Mouse (Mus musculus): ENCODE results near the gene Camk2d.

The Camk2d gene

DNA sequence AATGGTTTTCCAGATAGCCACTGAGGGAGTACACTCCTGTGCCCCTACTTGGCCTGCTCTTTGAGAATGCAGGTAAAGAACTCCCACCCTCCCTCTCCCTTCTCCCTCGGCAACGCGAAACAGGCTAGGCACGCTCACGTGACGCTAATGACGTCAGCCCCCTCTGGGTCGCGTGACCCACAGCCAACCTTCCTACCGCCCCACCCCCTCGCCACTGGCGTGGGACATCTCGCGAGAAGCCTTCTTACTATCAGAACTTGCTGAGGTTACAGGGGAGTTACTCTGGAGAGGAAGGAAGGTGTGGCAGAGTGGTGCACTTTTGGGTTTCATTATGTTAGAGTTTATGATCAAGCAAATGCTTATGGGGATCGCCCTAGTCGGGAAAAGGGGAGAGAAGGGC lies at the start of gene Camk2d:
Gene Camk2d, plus strand, starts transcription at position 217 of the 400 bp plus-strand sequence.
- peak; percentile 97 to 99 for DNase-seq

DNA sequence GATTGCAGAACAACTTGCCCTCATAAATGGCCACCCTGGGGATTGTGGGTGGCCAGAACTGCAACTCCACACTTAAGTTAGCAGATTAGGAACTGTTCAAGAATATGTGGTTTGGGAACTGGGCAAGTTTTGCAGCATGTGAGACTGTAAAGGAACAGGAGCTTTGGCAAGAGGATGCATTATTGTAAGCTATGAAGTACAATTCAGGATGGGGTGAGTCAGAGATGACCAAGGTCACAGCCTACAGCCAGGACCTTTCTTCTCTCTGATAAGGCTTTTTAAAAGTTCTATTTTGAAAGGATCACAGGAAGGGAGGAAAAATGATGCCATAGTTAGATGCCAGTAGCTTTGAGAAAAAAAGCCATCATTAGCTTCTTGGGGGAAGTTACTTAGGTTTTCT lies 48.2 kb upstream of the Camk2d start:
- no peak for DNase-seq

DNA sequence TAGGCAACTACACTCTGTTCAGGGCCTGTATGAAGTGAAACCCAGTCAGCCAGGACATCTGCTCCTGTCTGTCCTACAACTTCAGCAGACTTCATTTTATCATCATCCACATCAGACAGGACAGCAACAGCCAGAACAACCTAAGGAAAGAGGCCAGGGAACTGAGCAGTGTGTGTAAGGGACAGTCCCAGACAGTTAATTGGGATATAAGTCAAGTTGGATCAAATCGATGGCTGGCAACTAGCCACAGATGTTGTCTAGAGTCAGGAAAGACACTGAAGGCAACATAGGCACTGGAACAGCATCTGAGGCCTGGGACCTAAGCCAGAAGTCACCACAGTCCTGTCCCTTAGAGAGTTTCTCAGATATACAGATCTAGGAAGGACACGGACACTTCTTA lies 32.5 kb upstream of the Camk2d start:
- DNase-seq: no peak

DNA sequence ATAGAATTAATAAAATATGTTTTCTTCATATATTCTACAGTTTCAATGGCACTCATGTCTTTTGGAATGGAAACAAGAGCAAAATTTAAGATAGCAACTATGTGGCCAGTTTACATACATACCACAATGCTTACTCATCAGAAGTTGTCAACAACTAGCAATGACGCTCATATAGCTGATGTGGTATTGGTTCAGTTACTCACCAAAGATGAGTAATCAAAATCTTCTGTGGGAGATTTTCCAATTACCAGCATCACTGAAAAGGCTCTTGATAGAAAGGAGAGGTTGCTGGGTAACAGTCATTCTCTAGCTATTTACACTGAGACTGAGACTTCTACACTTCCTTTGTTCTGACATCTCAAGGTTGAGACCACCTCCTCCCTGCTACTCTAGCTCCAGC lies 25.5 kb upstream of the Camk2d start:
- DNase-seq: no peak

DNA sequence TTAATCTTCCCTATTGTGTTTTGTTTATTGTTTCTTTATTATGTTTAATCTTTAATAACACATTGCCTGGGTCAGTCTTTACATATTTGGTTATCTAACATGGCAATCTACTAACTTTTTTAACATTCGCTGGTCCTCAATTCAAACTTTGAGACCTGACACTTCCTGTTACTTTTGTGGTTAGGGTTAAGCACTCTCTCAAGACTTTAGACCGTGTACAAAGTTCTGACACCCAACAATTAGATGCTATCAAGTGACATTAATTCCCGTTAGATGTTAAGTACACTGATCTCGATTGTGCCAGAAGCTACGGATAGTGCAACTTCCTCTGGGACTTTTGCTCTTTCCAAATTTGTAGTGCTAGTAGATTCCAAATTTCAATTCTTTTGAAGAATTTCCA lies 23.2 kb upstream of the Camk2d start:
- no peak for DNase-seq

DNA sequence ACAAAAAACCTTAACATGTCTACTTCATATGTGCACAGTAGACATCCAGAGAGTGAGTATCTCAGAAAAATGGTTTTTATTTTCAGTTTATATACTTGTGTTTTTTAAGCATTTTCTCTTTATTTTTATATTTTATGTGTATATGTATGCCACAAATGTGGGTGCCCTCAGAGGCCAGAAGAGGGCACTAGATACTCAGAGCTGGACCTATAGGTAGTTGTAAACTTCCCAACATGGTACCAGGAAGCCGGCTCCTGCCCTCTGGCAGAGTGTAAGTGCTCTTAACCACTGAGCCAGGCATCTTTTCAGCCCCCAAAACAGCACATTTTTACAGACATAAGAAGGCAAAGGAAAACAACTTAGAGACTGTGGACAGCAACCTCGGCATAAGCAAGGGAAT lies 20.2 kb upstream of the Camk2d start:
- no peak for DNase-seq

DNA sequence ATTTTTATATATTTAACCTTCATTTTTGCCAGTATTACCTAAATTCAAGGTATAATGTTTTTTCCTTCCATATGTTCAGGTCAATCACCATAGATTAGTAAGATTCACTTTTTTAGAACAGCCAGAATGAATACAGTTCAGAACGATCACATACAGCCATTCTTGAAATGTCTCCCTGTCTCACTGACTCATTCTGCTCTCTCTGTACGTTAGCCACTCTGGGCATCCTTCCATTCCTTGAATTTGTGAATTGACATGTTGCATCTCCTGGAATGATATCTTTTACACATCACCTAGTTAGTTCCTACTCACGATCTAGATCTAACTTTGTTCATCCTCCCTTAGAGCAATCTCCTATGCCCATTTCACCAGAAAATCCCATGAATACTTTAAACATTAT lies 10.0 kb upstream of the Camk2d start:
- DNase-seq: no peak

DNA sequence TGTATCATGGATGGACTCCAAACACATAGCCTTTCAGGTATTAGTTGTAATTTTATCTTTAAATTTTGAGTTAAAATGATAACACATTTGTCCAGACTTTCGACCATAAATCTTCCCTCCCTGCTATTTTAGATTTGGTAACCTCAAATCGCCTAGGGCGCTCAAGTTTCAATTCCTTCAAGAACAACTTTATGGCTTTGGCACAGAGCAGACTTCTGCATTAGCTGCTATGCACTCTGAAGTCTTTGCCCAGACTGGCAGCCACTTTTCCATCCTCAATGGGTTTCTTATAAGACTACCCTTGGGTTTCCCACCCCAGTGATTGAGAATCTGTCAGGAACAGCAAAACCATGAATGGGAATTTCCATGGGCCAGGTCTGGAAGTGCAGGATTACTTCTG lies 8.6 kb upstream of the Camk2d start:
- no peak for DNase-seq

DNA sequence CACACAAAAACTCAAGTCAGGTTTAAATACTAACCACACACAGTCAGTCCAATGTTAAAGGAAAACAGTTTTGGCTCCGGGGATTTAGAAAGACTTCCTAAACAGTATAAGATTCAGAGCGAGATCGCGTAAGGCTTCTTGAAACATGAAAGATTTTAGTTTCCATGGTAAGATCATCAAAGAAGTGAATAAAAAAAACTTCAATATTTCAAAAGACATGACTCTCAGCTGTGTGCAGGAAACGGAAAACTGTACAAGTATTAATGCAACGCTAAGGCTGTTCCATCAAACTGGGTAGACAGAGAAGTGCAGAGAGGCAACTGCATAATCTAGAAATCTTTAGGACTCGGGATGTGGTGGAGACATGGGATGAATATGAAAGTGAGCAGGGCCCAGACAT lies 6.5 kb upstream of the Camk2d start:
- no peak for DNase-seq

DNA sequence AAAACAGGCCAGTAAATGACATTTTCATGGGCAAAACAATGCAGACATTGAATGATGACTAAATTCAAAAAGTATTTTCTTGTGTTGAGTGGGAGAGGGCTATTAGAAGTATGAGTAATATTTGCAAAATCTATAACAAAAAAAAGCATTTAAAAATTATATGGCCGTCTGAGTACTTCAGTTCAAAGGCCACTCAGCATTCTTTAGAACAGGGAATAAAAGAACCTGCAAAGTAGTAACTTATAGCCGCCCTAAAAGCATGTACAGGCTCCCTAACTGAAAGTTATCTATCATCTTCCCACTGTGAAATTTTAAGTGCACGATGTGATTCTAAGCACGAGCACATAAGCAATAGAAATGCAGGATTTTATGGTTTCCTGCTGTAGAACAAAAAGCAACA lies 646 bp upstream of the Camk2d start:
- no peak for DNase-seq

DNA sequence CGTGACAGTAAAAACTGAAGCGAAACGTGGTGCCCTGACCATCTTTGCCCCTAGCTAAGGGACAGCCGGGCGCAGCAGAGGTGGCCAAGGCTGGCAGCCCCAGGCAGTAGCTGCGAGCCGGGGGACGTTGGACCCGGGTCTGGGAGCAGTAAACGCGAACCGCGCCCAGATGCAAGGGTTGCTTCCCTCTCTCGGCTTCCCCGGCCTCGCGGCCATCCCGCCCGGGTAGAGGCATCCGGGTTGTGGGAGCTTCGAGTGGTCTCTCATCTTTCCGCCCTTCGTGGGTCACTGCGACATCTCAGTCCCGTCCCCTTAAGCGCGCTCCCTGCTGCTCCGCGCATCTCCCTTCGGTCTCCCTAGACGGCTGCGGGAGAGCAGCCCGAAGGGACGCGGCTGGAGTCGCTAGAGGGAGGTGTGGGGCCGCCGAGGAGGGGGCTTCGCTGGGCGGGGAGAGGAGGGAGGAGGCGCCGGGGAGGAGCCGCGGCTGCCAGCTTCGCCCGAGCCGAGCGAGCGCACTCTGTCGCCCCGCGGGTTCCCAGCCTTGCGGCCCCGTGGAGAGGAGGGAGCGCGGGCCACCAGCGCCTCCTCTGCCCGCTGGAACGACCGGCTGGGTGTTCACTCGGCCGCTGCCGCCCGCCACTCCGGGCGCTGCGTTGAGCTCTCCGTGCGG lies 524 bp downstream of the Camk2d start:
- peak; percentile 83 to 87 for DNase-seq

DNA sequence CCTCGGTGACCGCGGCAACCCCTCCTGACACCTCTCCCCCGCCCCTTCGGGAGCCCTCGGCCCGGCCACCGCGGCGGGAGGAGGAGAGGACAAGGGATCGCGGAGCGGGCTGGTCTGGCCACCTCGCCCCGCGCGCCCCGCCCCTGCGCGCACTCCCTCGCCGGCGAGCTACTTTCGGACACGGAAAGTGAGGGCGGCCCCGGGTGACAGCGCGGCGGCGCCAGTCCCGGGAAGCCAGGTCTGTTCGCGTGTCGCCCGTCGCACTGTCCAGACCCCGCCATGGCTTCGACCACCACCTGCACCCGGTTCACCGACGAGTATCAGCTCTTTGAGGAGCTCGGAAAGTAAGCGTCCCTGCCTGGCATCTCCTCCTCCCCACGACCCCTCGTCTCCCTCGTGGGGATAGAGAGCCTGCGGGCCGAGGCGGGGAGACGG lies 1.1 kb downstream of the Camk2d start:
- peak; percentile 71 to 78 for DNase-seq

DNA sequence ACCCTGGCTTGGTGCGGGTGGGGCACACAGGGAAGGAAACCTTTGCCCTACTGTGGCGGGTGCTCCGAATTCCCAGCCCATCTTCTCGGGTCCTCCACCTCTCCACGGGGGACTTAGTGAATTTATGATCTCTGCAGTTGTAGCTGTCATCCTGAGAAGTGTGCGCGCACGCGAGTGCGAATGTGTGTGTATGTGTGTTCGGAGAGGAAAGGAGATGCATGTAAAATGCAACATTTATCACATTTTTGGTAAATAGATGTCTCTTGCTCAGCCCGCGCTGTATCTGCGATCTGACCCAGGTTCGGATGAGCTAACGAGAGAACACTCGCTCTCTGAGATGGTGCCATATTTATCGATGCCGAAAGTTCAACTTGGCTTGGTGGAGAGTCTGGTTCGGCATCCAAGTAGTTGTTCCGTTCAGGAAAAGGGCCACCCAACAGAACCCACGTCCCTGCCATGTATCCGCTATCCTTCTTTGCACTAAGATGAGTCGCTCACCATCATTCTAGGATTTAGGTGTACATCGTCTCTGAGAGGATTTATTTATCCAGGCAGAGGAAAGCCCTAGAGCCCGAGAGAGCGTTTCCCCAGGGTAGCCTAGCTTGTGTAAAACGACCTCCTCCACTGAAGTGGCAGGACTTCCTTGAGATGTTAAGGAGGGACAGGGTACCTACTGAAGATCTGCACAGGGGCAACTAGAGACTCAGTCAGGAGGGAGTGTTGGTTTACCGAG lies 1.7 kb downstream of the Camk2d start:
- no peak for DNase-seq

DNA sequence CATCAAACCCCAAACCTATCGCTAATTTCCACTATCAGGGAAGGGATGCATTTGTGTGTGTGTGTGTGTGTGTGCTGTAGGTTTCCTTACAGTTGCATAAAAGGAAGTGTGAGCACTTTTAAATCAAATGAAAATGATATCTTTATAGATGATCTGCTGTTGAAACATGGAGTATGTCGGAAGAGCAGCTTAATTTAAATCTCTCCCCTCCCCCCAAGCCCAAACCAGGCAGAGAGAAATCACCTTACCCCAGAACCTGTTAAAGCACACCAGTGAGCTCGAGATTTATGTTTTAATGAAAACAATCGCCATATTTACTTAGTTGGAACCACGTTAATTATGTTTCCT lies 2.2 kb downstream of the Camk2d start:
- DNase-seq: no peak

DNA sequence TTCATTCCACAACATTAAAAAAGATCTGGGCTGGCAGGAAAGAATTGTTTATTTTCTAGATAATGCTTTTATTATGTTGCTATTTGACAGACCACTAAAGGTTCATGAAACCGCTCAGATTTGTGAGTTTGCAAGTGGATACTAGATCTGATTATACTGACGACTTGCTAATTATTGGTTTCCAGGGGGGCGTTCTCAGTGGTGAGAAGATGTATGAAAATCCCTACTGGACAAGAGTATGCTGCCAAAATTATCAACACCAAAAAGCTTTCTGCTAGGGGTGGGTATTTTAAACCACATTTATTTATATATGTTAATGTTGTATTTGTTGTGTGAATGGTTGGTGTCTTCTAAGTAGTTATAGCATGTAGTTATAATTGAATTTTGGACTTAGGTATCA lies 2.8 kb downstream of the Camk2d start:
- DNase-seq: no peak

DNA sequence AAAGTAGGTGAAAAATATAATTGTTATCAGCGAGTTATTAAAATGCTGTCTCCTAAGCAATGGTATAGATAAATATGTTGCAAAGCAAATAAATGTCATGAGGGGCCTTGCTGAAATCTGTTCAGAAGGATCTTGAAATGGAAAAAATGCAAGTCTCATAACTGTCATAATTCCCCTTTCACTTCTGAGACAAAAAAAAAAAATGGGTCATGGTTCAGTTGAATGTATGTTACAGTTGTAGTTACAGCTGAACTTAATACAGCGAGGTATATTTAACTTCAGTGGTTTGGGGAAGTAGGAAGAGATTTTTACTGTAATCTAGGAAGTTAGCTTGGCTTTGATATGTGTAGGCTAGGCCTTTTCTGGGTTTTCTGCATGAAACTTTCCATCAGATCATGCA lies 3.2 kb downstream of the Camk2d start:
- DNase-seq: no peak

DNA sequence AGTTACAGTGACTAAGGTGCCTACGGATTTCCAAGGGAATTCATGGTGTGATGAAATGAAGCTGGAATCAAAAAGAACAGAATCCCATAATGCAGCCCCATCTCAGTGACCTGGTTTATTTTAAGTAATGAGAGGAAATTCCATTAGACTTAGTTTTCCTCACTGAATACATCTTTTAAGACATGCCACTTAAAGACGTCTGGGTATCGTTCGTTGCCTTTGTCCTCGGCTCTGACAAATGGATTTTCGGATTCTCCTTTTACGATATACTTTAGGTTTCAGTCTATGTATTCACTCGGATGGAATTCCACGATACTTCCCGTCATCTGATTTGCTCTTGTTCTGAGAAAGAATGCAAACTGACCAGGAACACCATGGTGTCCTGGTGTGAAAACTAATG lies 3.8 kb downstream of the Camk2d start:
- no peak for DNase-seq

DNA sequence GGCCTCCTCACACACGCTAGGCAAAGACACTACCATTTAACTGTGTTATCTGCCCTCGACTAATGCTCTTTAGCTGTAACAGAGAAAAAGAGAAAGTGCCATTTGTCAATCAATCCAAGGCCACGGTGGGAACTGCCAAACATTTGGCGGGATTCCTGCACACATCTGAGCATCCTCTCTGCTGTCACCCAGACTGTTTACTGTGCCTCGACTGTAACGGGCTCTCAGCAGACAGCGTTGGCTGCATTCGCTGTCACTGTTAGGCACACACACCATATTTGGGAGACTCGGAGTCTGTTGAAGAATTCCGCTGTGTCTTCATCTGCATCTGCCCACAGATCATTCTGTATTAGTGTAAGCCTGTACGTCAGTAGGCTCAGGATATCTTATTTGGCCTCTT lies 6.7 kb downstream of the Camk2d start:
- no peak for DNase-seq

DNA sequence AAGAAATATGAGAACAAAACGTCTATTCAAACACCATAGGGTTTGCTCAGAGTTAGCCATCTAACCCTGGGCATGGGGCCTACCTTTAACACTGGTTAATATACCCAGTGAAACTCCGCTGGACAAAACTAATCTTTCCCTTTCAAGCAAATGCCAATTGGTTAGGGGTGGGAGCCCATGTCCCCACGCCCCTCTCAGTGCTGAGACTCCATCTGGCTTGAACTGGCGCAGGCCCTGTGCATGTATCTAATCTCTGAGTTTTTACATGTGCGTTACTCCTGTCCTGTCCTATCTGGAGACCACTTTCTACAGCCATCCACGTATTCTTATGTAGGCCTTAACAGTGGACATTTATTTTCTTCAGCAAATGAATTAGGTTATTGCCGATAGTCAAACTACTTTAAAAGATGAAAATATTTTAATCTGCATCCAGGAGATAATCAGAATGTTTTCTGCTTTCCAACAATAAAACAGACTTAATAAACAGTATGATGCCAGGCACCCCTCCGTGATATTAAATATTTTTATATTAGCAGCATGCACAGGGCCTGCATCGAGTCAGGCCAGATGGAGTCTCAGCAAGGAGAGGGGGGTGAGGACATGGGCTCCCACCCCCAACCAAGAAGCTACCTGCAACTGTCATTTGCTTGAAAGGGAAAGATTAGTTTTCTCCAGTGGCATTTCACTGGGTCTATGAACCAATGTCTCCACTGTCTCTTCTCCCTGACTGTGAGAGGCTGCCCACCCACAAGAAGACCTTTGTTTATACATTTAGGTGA lies 8.7 kb downstream of the Camk2d start:
- DNase-seq: no peak

DNA sequence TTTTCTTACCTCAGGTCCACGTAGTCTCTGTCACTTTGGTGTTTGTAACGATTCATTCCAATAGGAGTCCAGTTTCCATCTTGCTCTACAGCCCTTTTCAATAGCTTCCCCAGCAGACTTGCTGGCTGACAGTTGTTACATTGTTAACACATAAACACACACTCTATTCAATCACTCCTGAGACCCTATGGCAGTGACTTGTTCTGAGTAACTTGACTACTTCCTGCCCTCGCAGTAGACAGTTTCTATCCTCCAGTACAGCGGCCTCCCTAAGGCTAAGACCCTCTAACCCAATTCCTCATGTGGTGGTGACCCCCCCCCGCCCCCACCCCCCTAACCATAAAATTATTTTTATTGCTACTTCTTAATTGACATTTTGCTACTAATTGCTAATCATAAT lies 13.2 kb downstream of the Camk2d start:
- DNase-seq: no peak

DNA sequence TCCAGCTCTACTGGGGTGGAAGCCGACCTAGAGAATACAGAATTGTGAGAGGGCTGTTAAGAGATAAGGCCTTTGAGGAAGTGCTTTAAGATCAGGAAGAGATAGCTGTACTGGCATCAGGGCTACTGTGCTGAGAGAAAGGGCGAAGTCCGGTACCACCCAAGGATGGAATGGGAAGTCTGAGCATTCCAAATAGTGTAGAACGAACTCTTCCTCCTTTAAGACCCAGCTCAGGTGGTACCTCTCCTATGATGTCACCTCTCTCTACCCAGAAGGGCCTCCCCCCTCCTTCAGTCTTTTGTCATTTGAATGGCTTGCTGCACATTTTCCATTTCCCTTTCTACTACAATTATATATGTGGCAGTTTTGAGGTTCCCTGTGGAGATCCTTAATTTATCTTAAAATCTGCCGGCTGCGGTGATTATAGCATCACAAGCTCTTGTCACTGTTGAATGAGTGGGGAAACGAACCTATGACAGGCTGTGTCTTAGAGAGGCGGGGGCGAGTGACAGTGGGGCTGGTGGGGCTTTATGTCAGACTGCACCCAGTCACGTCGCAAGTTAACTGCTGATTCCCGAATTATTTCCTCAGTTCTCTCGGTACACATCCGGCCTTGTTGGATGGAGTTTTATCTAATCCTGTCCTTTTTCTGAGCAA lies 13.8 kb downstream of the Camk2d start:
- no peak for DNase-seq

DNA sequence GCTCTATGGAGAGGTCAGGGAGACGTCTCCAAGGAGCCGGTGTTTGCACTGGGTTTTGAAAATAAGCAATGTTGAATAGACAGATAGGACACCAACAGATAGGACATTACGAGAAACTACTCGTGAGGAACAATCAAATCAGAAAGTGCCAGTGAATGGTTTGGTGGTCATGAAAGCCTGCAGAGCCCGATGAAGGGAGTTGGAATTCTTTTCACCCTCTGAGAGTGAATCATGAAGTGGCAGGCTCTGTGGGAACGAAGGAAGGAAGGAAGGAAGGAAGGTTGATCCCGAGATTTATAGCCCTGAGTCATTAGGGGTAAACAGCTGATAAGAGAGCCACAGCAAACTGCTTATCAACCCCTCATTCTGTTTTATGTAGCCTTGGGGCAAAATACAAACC lies 15.5 kb downstream of the Camk2d start:
- no peak for DNase-seq

DNA sequence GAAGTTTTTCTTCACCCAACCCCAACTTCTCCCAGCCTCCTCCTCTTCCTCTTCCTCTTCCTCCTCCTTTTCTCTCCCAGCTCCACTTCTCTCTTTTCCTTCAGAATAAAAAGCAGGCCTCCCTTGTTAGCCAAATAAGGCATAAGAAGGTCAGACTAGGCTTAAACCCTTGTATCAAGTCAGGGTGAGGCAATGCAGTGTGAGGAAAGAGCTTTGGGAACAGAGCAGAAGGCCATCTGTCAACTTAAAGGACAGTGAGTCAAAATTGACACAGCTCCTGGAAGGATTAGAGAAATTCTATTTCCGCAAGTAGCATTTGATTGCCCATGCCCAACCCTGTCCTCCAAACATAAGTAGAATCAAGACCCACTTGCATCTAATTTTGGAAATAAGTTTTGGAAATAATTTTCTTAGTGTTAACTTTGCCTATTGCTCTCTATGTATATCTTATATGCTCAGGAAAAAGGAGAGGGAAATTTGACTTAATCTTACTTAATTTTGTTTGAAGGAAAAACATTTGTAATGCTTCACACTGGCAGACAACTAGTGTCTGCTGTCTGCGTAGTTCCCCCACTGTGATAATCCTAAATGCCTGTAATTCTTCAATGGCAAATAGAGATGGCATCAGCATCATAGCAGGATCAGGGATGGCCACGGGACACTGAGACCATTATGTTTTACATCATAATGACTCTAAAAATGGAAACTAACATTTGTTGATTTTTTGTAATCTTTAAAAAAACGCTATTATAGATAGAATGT lies 16.8 kb downstream of the Camk2d start:
- DNase-seq: no peak
